Mouse (Mus musculus) liver, adult (tissue): ENCODE results near the gene Gm45213.

Source experiments
- GATA4 ChIP-seq: IDR thresholded peaks from 2 replicates; pipeline ENCODE4 v1.6.1; 2014; ENCODE audit warnings: mild to moderate bottlenecking, low read length; ENCODE audit not compliant: insufficient replicate concordance

Gm45213 gene

GRCm38 (mm10) chr7:66111211-66111610 lies 67.8 kb downstream of the Gm45213 start:
- no peak for TF ChIP-seq GATA4
